In genomic region chr9:7868838-7869491, GRCm38 (mm10) we compare ENCODE assay signal across 13 mouse cellular contexts. TPM values are rescaled to one million over a fixed set of nuclear protein-coding genes. Genes with fewer than 3 reads are reported as not detected.
DNase-seq lines count a peak whose midpoint lies in the region; ATAC-seq and TF ChIP-seq lines count a peak whose summit lies in the region.
"Had no signal": no experiment of that assay in that cellular context is flagged by ENCODE, and none has a peak within 500 bp of the region (broad histone marks: within the 10 kb centered on the region; RNA-seq: fewer than 3 reads in every experiment).

No protein-coding gene starts in this region.

- H3K36me3 ChIP-seq in liver, embryonic 13.5 days = peaks cover 18% of the 10 kb centered on the region
- no peaks in the 10 kb centered on the region for H3K36me3 ChIP-seq in liver, embryonic 11.5 days (ENCODE audit: control insufficient read depth, insufficient read depth, low read length)
- H3K36me3 ChIP-seq in CH12.LX (replicated peaks in 1 of 2; ENCODE audit: control insufficient read depth in 1 of 2, insufficient read depth in 1 of 2, low read length in 1 of 2) = peaks cover 46 to 67% of the 10 kb centered on the region in 2 experiments

- no peak; the same call in 1 of the 2 replicates for TF ChIP-seq POLR2A in CH12.LX (IDR thresholded peaks at IDR 0.05; ENCODE audit: low read depth, low read length)

- no peak overlapping the region for H3K9ac ChIP-seq in liver, embryonic 13.5 days
- H3K9ac ChIP-seq in liver, embryonic 11.5 days (ENCODE audit: low read depth, low read length) = no peak overlapping the region
- H3K9ac ChIP-seq in CH12.LX (ENCODE audit: insufficient read depth, low read depth) = 0 out of 2 replicates have a peak overlapping the region, but pooled peaks have one; percentile 10
- H3K9ac ChIP-seq: embryonic facial prominence, embryonic 12.5 days; heart, embryonic 12.5 days; hindbrain, embryonic 14.5 days had no signal

- peaks cover 52% of the 10 kb centered on the region for H3K79me2 ChIP-seq in CH12.LX (replicated peaks; ENCODE audit: control insufficient read depth, extremely low read depth, insufficient read depth, poor library complexity, severe bottlenecking)

- ATAC-seq in liver, embryonic 13.5 days (ENCODE audit: low read depth) = no peak
- no peak for ATAC-seq in liver, embryonic 11.5 days (replicated peaks; ENCODE audit: low FRiP score)
- ATAC-seq in megakaryocyte-erythroid progenitor cell, adult 5-6 weeks (replicated peaks; ENCODE audit: low FRiP score, low TSS enrichment, poor library complexity, severe bottlenecking) = peak; percentile 53; the same call in 1 of the 2 replicates

- H3K4me1 ChIP-seq in liver, embryonic 13.5 days (replicated peaks) = peaks cover 47% of the 10 kb centered on the region
- H3K4me1 ChIP-seq in liver, embryonic 11.5 days (replicated peaks; ENCODE audit: control insufficient read depth, insufficient read depth, low read length) = peaks cover 6% of the 10 kb centered on the region
- peaks cover 10 to 26% of the 10 kb centered on the region in 2 experiments; a peak in 3 of 4 replicates for H3K4me1 ChIP-seq in CH12.LX (ENCODE audit: control insufficient read depth in 1 of 2, insufficient read depth in 2 of 2)

- 56% methylated on average over 4 of the region's 4 CpGs for WGBS in liver, embryonic 13.5 days (ENCODE audit: insufficient replicate concordance)
- WGBS in liver, embryonic 11.5 days = 74% methylated on average over 4 of the region's 4 CpGs

- peak; percentile 82 for TF ChIP-seq EP300 in CH12.LX (IDR thresholded peaks at IDR 0.05; ENCODE audit: low read length)

- TF ChIP-seq RAD21 in CH12.LX (IDR thresholded peaks at IDR 0.05; ENCODE audit: low read depth, low read length) = no peak; the same call in 1 of the 2 replicates

- in situ Hi-C loops in CH12.LX (cut with MboI; ENCODE audit: low pct_ligation_motif_present, low pct_unique_long_range_greater_than_20kb, low sequenced_read_pairs) = loop anchor here (25.0 kb wide), 1 partner anchor 657 kb away; no protein-coding TSS in a partner anchor

- dilution Hi-C loops in CH12.LX (cut with MboI; ENCODE audit: extremely low pct_ligation_motif_present, extremely low pct_unique_long_range_greater_than_20kb, low sequenced_read_pairs) = no loop called here

- H3K9me3 ChIP-seq in liver, embryonic 13.5 days (replicated peaks) = no peaks in the 10 kb centered on the region
- H3K9me3 ChIP-seq in liver, embryonic 11.5 days (ENCODE audit: control insufficient read depth, low read length) = no peaks in the 10 kb centered on the region
- peaks cover 60% of the 10 kb centered on the region for H3K9me3 ChIP-seq in CH12.LX (replicated peaks; ENCODE audit: low read length)
- H3K9me3 ChIP-seq: embryonic facial prominence, embryonic 12.5 days; heart, embryonic 12.5 days had no signal

- H3K4me2 ChIP-seq in liver, embryonic 13.5 days = no peak overlapping the region
- no peak overlapping the region for H3K4me2 ChIP-seq in liver, embryonic 11.5 days
- H3K4me2 ChIP-seq in CH12.LX (ENCODE audit: insufficient read depth, low read depth, poor library complexity, severe bottlenecking) = peak overlapping the region; percentile 37; the same call in 1 of the 2 replicates
- H3K4me2 ChIP-seq: embryonic facial prominence, embryonic 12.5 days; heart, embryonic 12.5 days; hindbrain, embryonic 14.5 days had no signal

- no peaks in the 10 kb centered on the region for H3K27me3 ChIP-seq in liver, embryonic 13.5 days
- H3K27me3 ChIP-seq in liver, embryonic 11.5 days (replicated peaks; ENCODE audit: control insufficient read depth, insufficient read depth, low read length) = no peaks in the 10 kb centered on the region
- H3K27me3 ChIP-seq in CH12.LX (replicated peaks) = no peaks in the 10 kb centered on the region
- H3K27me3 ChIP-seq: embryonic facial prominence, embryonic 12.5 days; heart, embryonic 12.5 days had no signal

- no peak for TF ChIP-seq CTCF in CH12.LX (conservative IDR thresholded peaks at IDR 0.05 in 1 of 2, IDR thresholded peaks at IDR 0.05 in 1 of 2; ENCODE audit: low read depth in 2 of 2, low read length in 2 of 2)

- peak overlapping the region; percentile 31; the same call in 1 of the 2 replicates for H3K27ac ChIP-seq in liver, embryonic 13.5 days
- no peak overlapping the region for H3K27ac ChIP-seq in liver, embryonic 11.5 days (ENCODE audit: low read depth, low read length)
- H3K27ac ChIP-seq in CH12.LX (ENCODE audit: insufficient read depth, low read depth) = peak overlapping the region; percentile 81
- H3K27ac ChIP-seq: embryonic facial prominence, embryonic 12.5 days; hindbrain, embryonic 14.5 days had no signal

- no peak for DNase-seq in liver, embryonic 13.5 days
- DNase-seq in liver, embryonic 11.5 days (ENCODE audit: low spot score) = no peak
- DNase-seq in CH12.LX (ENCODE audit: extremely low read depth) = peak; percentile 55
- peak; percentile 77 for DNase-seq in induced T-regulatory cell, adult 2 months (ENCODE audit: low read depth)
- DNase-seq in left cerebral cortex, adult 11 months (ENCODE audit: low spot score) = no peak
- DNase-seq in Muller cell, postnatal 12 days (ENCODE audit: inconsistent ontology term) = no peak
- DNase-seq in cerebellum, postnatal 36 days = no peak
- DNase-seq: kidney, postnatal 25 days; midbrain, embryonic 14.5 days had no signal

- H3K4me3 ChIP-seq in liver, embryonic 13.5 days (replicated peaks) = no peak overlapping the region
- no peak overlapping the region for H3K4me3 ChIP-seq in liver, embryonic 11.5 days (ENCODE audit: low read depth, low read length)
- H3K4me3 ChIP-seq in CH12.LX (replicated peaks in 1 of 3; ENCODE audit: low read depth in 2 of 3, low read length in 2 of 3, poor library complexity in 1 of 3) = peak overlapping the region in 1 of 3 experiments; percentile 14
- H3K4me3 ChIP-seq: embryonic facial prominence, embryonic 12.5 days; heart, embryonic 12.5 days had no signal

TF ChIP-seq in CH12.LX, 34 proteins besides CTCF, POLR2A, EP300 and RAD21:
- TF ChIP-seq CHD2 (IDR thresholded peaks at IDR 0.05; ENCODE audit: low read length) = no peak
- TF ChIP-seq UBTF (IDR thresholded peaks at IDR 0.05; ENCODE audit: low read depth, low read length) = no peak
- no peak for TF ChIP-seq CHD1 (IDR thresholded peaks at IDR 0.05; ENCODE audit: low read depth, low read length)
- TF ChIP-seq ZMIZ1 (IDR thresholded peaks at IDR 0.05; ENCODE audit: low read depth, low read length) = no peak
- 0 out of 2 replicates have a peak, but pooled peaks have one; percentile 34 for TF ChIP-seq MXI1 (IDR thresholded peaks at IDR 0.05; ENCODE audit: low read depth, low read length)
- TF ChIP-seq MYC (IDR thresholded peaks at IDR 0.05; ENCODE audit: low read depth, low read length) = 0 out of 2 replicates have a peak, but pooled peaks have one; percentile 71
- peak; percentile 92 for TF ChIP-seq ZNF384 (IDR thresholded peaks at IDR 0.05; ENCODE audit: low read depth, low read length)
- TF ChIP-seq GABPA (IDR thresholded peaks at IDR 0.05; ENCODE audit: insufficient replicate concordance, low read depth, low read length) = no peak
- TF ChIP-seq TCF12 (IDR thresholded peaks at IDR 0.05; ENCODE audit: low read depth, low read length) = peak; percentile 8; the same call in 1 of the 2 replicates
- peak; percentile 79 for TF ChIP-seq POLR2AphosphoS2 (IDR thresholded peaks at IDR 0.05; ENCODE audit: low read depth, low read length)
- TF ChIP-seq SIN3A (IDR thresholded peaks at IDR 0.05; ENCODE audit: low read length) = peak; percentile 47; the same call in 1 of the 2 replicates
- TF ChIP-seq USF2 (conservative IDR thresholded peaks at IDR 0.05; ENCODE audit: low read depth, low read length) = no peak
- TF ChIP-seq ETS1 (conservative IDR thresholded peaks at IDR 0.05; ENCODE audit: low read depth, low read length) = no peak
- no peak for TF ChIP-seq KAT2A (IDR thresholded peaks at IDR 0.05; ENCODE audit: insufficient replicate concordance, low read length)
- TF ChIP-seq JUND (conservative IDR thresholded peaks at IDR 0.05; ENCODE audit: low read depth, low read length) = peak; percentile 49; the same call in 1 of the 2 replicates
- TF ChIP-seq MAX (IDR thresholded peaks at IDR 0.05; ENCODE audit: low read length) = peak; percentile 68; the same call in 1 of the 2 replicates
- TF ChIP-seq BHLHE40 (IDR thresholded peaks at IDR 0.05; ENCODE audit: low read depth, low read length) = peak; percentile 35; the same call in 1 of the 2 replicates
- no peak for TF ChIP-seq PAX5 (IDR thresholded peaks at IDR 0.05; ENCODE audit: low read length)
- peak; percentile 61; the same call in 1 of the 2 replicates for TF ChIP-seq NRF1 (IDR thresholded peaks at IDR 0.05; ENCODE audit: low read depth, low read length)
- TF ChIP-seq IRF4 (IDR thresholded peaks at IDR 0.05; ENCODE audit: low read depth, low read length) = peak; percentile 61

RNA-seq across cellular contexts. Expression of gene Birc3, which starts 4.0 kb away (rescaled TPM):
- polyA plus RNA-seq in liver, embryonic 13.5 days (2015; fragmentation: Nextera tagmentation; extraction: Ambion mirVana) = 4.8 and 5.7 TPM in 2 replicates
- 8.9 and 10.5 TPM in 2 replicates for polyA plus RNA-seq in liver, embryonic 11.5 days (2014; fragmentation: Nextera tagmentation; extraction: Ambion mirVana)
- total RNA-seq in CH12.LX (2012; rRNA removed) = 51.1 and 67.9 TPM in 2 replicates
- 75.6 and 80.0 TPM in 2 replicates for total RNA-seq in CH12.LX (2014; rRNA removed)
- polyA plus RNA-seq in CH12.LX (2012; ENCODE audit: insufficient read length, low read depth) = 67.8 and 73.2 TPM in 2 replicates
- total RNA-seq in megakaryocyte-erythroid progenitor cell, adult 5-6 weeks (2014; fragmentation: Nextera tagmentation) = 6.8 and 8.8 TPM in 2 replicates
- total RNA-seq in megakaryocyte-erythroid progenitor cell, adult 5-6 weeks (2017) = 9.9 and 33.6 TPM in 2 replicates

RNA-seq across cellular contexts. Expression of gene Birc2, which starts 32.1 kb away (rescaled TPM):
- polyA plus RNA-seq in liver, embryonic 13.5 days (2015; fragmentation: Nextera tagmentation; extraction: Ambion mirVana) = 11.7 and 15.7 TPM in 2 replicates
- polyA plus RNA-seq in liver, embryonic 11.5 days (2014; fragmentation: Nextera tagmentation; extraction: Ambion mirVana) = 26.6 and 28.1 TPM in 2 replicates
- total RNA-seq in CH12.LX (2012; rRNA removed) = 59.6 and 94.7 TPM in 2 replicates
- total RNA-seq in CH12.LX (2014; rRNA removed) = 134 and 158 TPM in 2 replicates
- polyA plus RNA-seq in CH12.LX (2012; ENCODE audit: insufficient read length, low read depth) = 41.3 and 43.4 TPM in 2 replicates
- 34.6 and 41.7 TPM in 2 replicates for total RNA-seq in megakaryocyte-erythroid progenitor cell, adult 5-6 weeks (2014; fragmentation: Nextera tagmentation)
- 36.7 and 61.3 TPM in 2 replicates for total RNA-seq in megakaryocyte-erythroid progenitor cell, adult 5-6 weeks (2017)

Comparison
In these comparisons a context has a peak if more than half of its experiments do, and no peak if none do; other contexts are left out.
1. DNase-seq: peak in CH12.LX (single experiment) and induced T-regulatory cell, adult 2 months (single experiment); none in liver, embryonic 13.5 days (single experiment), liver, embryonic 11.5 days (single experiment), left cerebral cortex, adult 11 months (single experiment), Muller cell, postnatal 12 days (single experiment) and cerebellum, postnatal 36 days (0 of 2).